ENCODE assay signal across 21 mouse cellular contexts in genomic region chr7:105635726-105636125, GRCm38 (mm10). TPM values are rescaled to one million over a fixed set of nuclear protein-coding genes. Genes with fewer than 3 reads are reported as not detected.
DNase-seq lines count a peak whose midpoint lies in the region; ATAC-seq and TF ChIP-seq lines count a peak whose summit lies in the region.
"Had no signal": no experiment of that assay in that cellular context is flagged by ENCODE, and none has a peak within 500 bp of the region (broad histone marks: within the 10 kb centered on the region; RNA-seq: fewer than 3 reads in every experiment).

No protein-coding gene starts in this region.

- WGBS in hindbrain, embryonic 16.5 days, result 73% methylated on average over 2 of the region's 2 CpGs
- 96% methylated on average over 2 of the region's 2 CpGs for WGBS in hindbrain, embryonic 11.5 days
- 87% methylated on average over 2 of the region's 2 CpGs for WGBS in stomach, embryonic 16.5 days
- WGBS in stomach, postnatal 0 days, result 96% methylated on average over 2 of the region's 2 CpGs

- no peak for TF ChIP-seq EP300 in stomach, postnatal 0 days (optimal IDR thresholded peaks at IDR 0.05)

- no peak overlapping the region for H3K9ac ChIP-seq in hindbrain, embryonic 16.5 days (ENCODE audit: low read depth, low read length)
- no peak overlapping the region for H3K9ac ChIP-seq in hindbrain, embryonic 11.5 days (ENCODE audit: low read depth, low read length)
- H3K9ac ChIP-seq in stomach, embryonic 16.5 days (ENCODE audit: low read length), result peak overlapping the region; percentile 30; the same call in 1 of the 2 replicates
- no peak overlapping the region for H3K9ac ChIP-seq in stomach, postnatal 0 days (ENCODE audit: low read length)
- H3K9ac ChIP-seq: embryonic facial prominence, embryonic 12.5 days; limb, embryonic 15.5 days; liver, embryonic 15.5 days had no signal

- ATAC-seq in hindbrain, embryonic 16.5 days, result no peak
- ATAC-seq in hindbrain, embryonic 11.5 days (ENCODE audit: low FRiP score), result no peak
- no peak for ATAC-seq in stomach, embryonic 16.5 days (ENCODE audit: insufficient read depth, low FRiP score)
- no peak for ATAC-seq in stomach, postnatal 0 days (ENCODE audit: low FRiP score, low TSS enrichment)
- ATAC-seq: forebrain, embryonic 14.5 days had no signal

- H3K9me3 ChIP-seq in hindbrain, embryonic 16.5 days (ENCODE audit: control insufficient read depth, low read length), result no peaks in the 10 kb centered on the region
- H3K9me3 ChIP-seq in hindbrain, embryonic 11.5 days (ENCODE audit: control insufficient read depth, low read length), result no peaks in the 10 kb centered on the region
- H3K9me3 ChIP-seq in stomach, embryonic 16.5 days (replicated peaks; ENCODE audit: control insufficient read depth, low read length), result no peaks in the 10 kb centered on the region
- H3K9me3 ChIP-seq in stomach, postnatal 0 days (ENCODE audit: control insufficient read depth, low read length), result no peaks in the 10 kb centered on the region
- H3K9me3 ChIP-seq: embryonic facial prominence, embryonic 12.5 days; limb, embryonic 15.5 days; liver, embryonic 15.5 days had no signal

- H3K27ac ChIP-seq in hindbrain, embryonic 16.5 days (ENCODE audit: low read depth, low read length), result 0 out of 2 replicates have a peak overlapping the region, but pooled peaks have one; percentile 27
- no peak overlapping the region for H3K27ac ChIP-seq in hindbrain, embryonic 11.5 days (ENCODE audit: low read depth, low read length)
- H3K27ac ChIP-seq in stomach, embryonic 16.5 days (ENCODE audit: low read length), result no peak overlapping the region
- no peak overlapping the region for H3K27ac ChIP-seq in stomach, postnatal 0 days (replicated peaks)
- H3K27ac ChIP-seq: embryonic facial prominence, embryonic 12.5 days; kidney, postnatal 0 days; limb, embryonic 15.5 days; liver, embryonic 15.5 days; macrophage had no signal

- no peak overlapping the region for H3K4me3 ChIP-seq in hindbrain, embryonic 16.5 days (ENCODE audit: low read length)
- H3K4me3 ChIP-seq in hindbrain, embryonic 11.5 days (ENCODE audit: low read depth, low read length), result no peak overlapping the region
- no peak overlapping the region for H3K4me3 ChIP-seq in stomach, embryonic 16.5 days (replicated peaks; ENCODE audit: low read length)
- no peak overlapping the region for H3K4me3 ChIP-seq in stomach, postnatal 0 days (ENCODE audit: low read depth, low read length)
- H3K4me3 ChIP-seq: embryonic facial prominence, embryonic 12.5 days; erythroblast, embryonic 14.5 days; limb, embryonic 15.5 days; liver, embryonic 15.5 days had no signal

- peaks cover 27% of the 10 kb centered on the region for H3K4me1 ChIP-seq in hindbrain, embryonic 16.5 days (ENCODE audit: control insufficient read depth, insufficient read depth, low read depth, low read length)
- H3K4me1 ChIP-seq in hindbrain, embryonic 11.5 days (replicated peaks; ENCODE audit: control insufficient read depth, insufficient read depth, low read length), result peaks cover 6% of the 10 kb centered on the region
- H3K4me1 ChIP-seq in stomach, embryonic 16.5 days (ENCODE audit: control insufficient read depth, insufficient read depth, low read length), result peaks cover 14% of the 10 kb centered on the region
- H3K4me1 ChIP-seq in stomach, postnatal 0 days (replicated peaks; ENCODE audit: control insufficient read depth, insufficient read depth), result peaks cover 9% of the 10 kb centered on the region; the same call in 1 of the 2 replicates

- no peak for TF ChIP-seq CTCF in stomach, postnatal 0 days (IDR thresholded peaks at IDR 0.05; ENCODE audit: low read depth)

- 0 out of 2 replicates have a peak, but pooled peaks cover 7% of the 10 kb centered on the region for H3K36me3 ChIP-seq in hindbrain, embryonic 16.5 days (ENCODE audit: control insufficient read depth, insufficient read depth, low read length)
- no peaks in the 10 kb centered on the region for H3K36me3 ChIP-seq in hindbrain, embryonic 11.5 days (ENCODE audit: control insufficient read depth, insufficient read depth, low read length)
- H3K36me3 ChIP-seq in stomach, embryonic 16.5 days (ENCODE audit: control insufficient read depth, insufficient read depth, low read length), result no peaks in the 10 kb centered on the region
- peaks cover 3% of the 10 kb centered on the region; the same call in 1 of the 2 replicates for H3K36me3 ChIP-seq in stomach, postnatal 0 days (ENCODE audit: control insufficient read depth, insufficient read depth, low read length)

- H3K27me3 ChIP-seq in hindbrain, embryonic 16.5 days (replicated peaks; ENCODE audit: control insufficient read depth, insufficient read depth, low read length), result no peaks in the 10 kb centered on the region
- H3K27me3 ChIP-seq in hindbrain, embryonic 11.5 days (ENCODE audit: control insufficient read depth, insufficient read depth, low read length), result no peaks in the 10 kb centered on the region
- no peaks in the 10 kb centered on the region for H3K27me3 ChIP-seq in stomach, embryonic 16.5 days (ENCODE audit: control insufficient read depth, insufficient read depth, low read length)
- H3K27me3 ChIP-seq in stomach, postnatal 0 days (ENCODE audit: control insufficient read depth, insufficient read depth, low read length), result no peaks in the 10 kb centered on the region
- H3K27me3 ChIP-seq: embryonic facial prominence, embryonic 12.5 days; limb, embryonic 15.5 days had no signal

- peak; percentile 96 for DNase-seq in heart, adult 11 months
- no peak for DNase-seq in heart, postnatal 4 days
- DNase-seq in hindbrain, embryonic 11.5 days (ENCODE audit: low spot score), result no peak
- DNase-seq in stomach, postnatal 0 days (ENCODE audit: low spot score), result no peak
- no peak for DNase-seq in thymus, adult 18-20 months
- DNase-seq: adrenal gland, adult 2 months; B cell, adult 2 months; cerebellum, postnatal 10 days; kidney, adult 18-20 months; layer of hippocampus, postnatal 36 days; right cerebral cortex, adult 18-20 months had no signal

- no peak overlapping the region for H3K4me2 ChIP-seq in hindbrain, embryonic 16.5 days (ENCODE audit: low read length)
- H3K4me2 ChIP-seq in hindbrain, embryonic 11.5 days (replicated peaks; ENCODE audit: low read depth, low read length), result no peak overlapping the region
- H3K4me2 ChIP-seq in stomach, embryonic 16.5 days (ENCODE audit: low read depth, low read length), result no peak overlapping the region
- no peak overlapping the region for H3K4me2 ChIP-seq in stomach, postnatal 0 days (replicated peaks; ENCODE audit: low read depth)
- H3K4me2 ChIP-seq: embryonic facial prominence, embryonic 12.5 days; limb, embryonic 15.5 days; liver, embryonic 15.5 days; midbrain, embryonic 11.5 days had no signal

RNA-seq across cellular contexts. Expression of gene Trim3, which starts 2.4 kb away (rescaled TPM):
- 10 to 100 TPM; 33.5 to 34.7 TPM for total RNA-seq in heart, postnatal 4 days (2021)
- 108 and 119 TPM in 2 replicates for polyA plus RNA-seq in hindbrain, embryonic 16.5 days (2015; fragmentation: Nextera tagmentation; extraction: Ambion mirVana)
- 31.2 and 34.3 TPM in 2 replicates for polyA plus RNA-seq in hindbrain, embryonic 11.5 days (2014; fragmentation: Nextera tagmentation; extraction: Ambion mirVana)
- polyA plus RNA-seq in stomach, embryonic 16.5 days (2015; fragmentation: Nextera tagmentation; extraction: Ambion mirVana), result 29.4 and 29.7 TPM in 2 replicates
- polyA plus RNA-seq in stomach, postnatal 0 days (2015; fragmentation: Nextera tagmentation; extraction: Ambion mirVana), result 14.5 TPM in 2 replicates

RNA-seq across cellular contexts. Expression of gene Timm10b, which starts 4.1 kb away (rescaled TPM):
- 100 to 1,000 TPM in 1 of 2 experiments, 10 to 100 TPM in 1; 97.6 to 101 TPM for total RNA-seq in heart, postnatal 4 days (2021)
- polyA plus RNA-seq in hindbrain, embryonic 16.5 days (2015; fragmentation: Nextera tagmentation; extraction: Ambion mirVana), result 145 and 159 TPM in 2 replicates
- polyA plus RNA-seq in hindbrain, embryonic 11.5 days (2014; fragmentation: Nextera tagmentation; extraction: Ambion mirVana), result 146 and 148 TPM in 2 replicates
- polyA plus RNA-seq in stomach, embryonic 16.5 days (2015; fragmentation: Nextera tagmentation; extraction: Ambion mirVana), result 182 and 183 TPM in 2 replicates
- polyA plus RNA-seq in stomach, postnatal 0 days (2015; fragmentation: Nextera tagmentation; extraction: Ambion mirVana), result 184 and 204 TPM in 2 replicates

RNA-seq across cellular contexts. Expression of gene Arfip2, which starts 4.5 kb away (rescaled TPM):
- 10 to 100 TPM; 32.6 to 32.9 TPM for total RNA-seq in heart, postnatal 4 days (2021)
- 85.2 and 91.1 TPM in 2 replicates for polyA plus RNA-seq in hindbrain, embryonic 16.5 days (2015; fragmentation: Nextera tagmentation; extraction: Ambion mirVana)
- 69.7 and 73.2 TPM in 2 replicates for polyA plus RNA-seq in hindbrain, embryonic 11.5 days (2014; fragmentation: Nextera tagmentation; extraction: Ambion mirVana)
- 77.9 and 78.4 TPM in 2 replicates for polyA plus RNA-seq in stomach, embryonic 16.5 days (2015; fragmentation: Nextera tagmentation; extraction: Ambion mirVana)
- 53.0 and 53.2 TPM in 2 replicates for polyA plus RNA-seq in stomach, postnatal 0 days (2015; fragmentation: Nextera tagmentation; extraction: Ambion mirVana)

RNA-seq across cellular contexts. Expression of gene Gm45799, which starts 4.6 kb away (rescaled TPM):
- 1 to 10 TPM; 1.6 to 1.9 TPM for total RNA-seq in heart, postnatal 4 days (2021)
- 7.9 and 9.7 TPM in 2 replicates for polyA plus RNA-seq in hindbrain, embryonic 16.5 days (2015; fragmentation: Nextera tagmentation; extraction: Ambion mirVana)
- 10.2 and 10.8 TPM in 2 replicates for polyA plus RNA-seq in hindbrain, embryonic 11.5 days (2014; fragmentation: Nextera tagmentation; extraction: Ambion mirVana)
- polyA plus RNA-seq in stomach, embryonic 16.5 days (2015; fragmentation: Nextera tagmentation; extraction: Ambion mirVana), result 21.1 and 37.0 TPM in 2 replicates
- polyA plus RNA-seq in stomach, postnatal 0 days (2015; fragmentation: Nextera tagmentation; extraction: Ambion mirVana), result 42.7 and 45.1 TPM in 2 replicates

RNA-seq across cellular contexts. Expression of gene Dnhd1, which starts 14.9 kb away (rescaled TPM):
- total RNA-seq in heart, postnatal 4 days (2021), result 1 to 10 TPM in 1 of 2 experiments, under 1 TPM in 1; 0.79 to 1.5 TPM
- 1.5 and 1.6 TPM in 2 replicates for polyA plus RNA-seq in hindbrain, embryonic 16.5 days (2015; fragmentation: Nextera tagmentation; extraction: Ambion mirVana)
- polyA plus RNA-seq in hindbrain, embryonic 11.5 days (2014; fragmentation: Nextera tagmentation; extraction: Ambion mirVana), result 0.85 and 1.2 TPM in 2 replicates
- polyA plus RNA-seq in stomach, embryonic 16.5 days (2015; fragmentation: Nextera tagmentation; extraction: Ambion mirVana), result 1.4 and 1.5 TPM in 2 replicates
- polyA plus RNA-seq in stomach, postnatal 0 days (2015; fragmentation: Nextera tagmentation; extraction: Ambion mirVana), result 0.07 and 0.19 TPM in 2 replicates
- polyA plus RNA-seq: erythroblast, embryonic 14.5 days had no signal
